Mouse (Mus musculus): ENCODE measurements around the gene Nova2. TPM values are rescaled to one million over a fixed set of nuclear protein-coding genes. Genes with fewer than 3 reads are reported as not detected.
A peak's percentile ranks its signal among the peaks of the same experiment; 100 is the strongest.

Gene Nova2
- polyA plus RNA-seq, 1 experiment from 2014 or later: 0.98 TPM

DNA sequence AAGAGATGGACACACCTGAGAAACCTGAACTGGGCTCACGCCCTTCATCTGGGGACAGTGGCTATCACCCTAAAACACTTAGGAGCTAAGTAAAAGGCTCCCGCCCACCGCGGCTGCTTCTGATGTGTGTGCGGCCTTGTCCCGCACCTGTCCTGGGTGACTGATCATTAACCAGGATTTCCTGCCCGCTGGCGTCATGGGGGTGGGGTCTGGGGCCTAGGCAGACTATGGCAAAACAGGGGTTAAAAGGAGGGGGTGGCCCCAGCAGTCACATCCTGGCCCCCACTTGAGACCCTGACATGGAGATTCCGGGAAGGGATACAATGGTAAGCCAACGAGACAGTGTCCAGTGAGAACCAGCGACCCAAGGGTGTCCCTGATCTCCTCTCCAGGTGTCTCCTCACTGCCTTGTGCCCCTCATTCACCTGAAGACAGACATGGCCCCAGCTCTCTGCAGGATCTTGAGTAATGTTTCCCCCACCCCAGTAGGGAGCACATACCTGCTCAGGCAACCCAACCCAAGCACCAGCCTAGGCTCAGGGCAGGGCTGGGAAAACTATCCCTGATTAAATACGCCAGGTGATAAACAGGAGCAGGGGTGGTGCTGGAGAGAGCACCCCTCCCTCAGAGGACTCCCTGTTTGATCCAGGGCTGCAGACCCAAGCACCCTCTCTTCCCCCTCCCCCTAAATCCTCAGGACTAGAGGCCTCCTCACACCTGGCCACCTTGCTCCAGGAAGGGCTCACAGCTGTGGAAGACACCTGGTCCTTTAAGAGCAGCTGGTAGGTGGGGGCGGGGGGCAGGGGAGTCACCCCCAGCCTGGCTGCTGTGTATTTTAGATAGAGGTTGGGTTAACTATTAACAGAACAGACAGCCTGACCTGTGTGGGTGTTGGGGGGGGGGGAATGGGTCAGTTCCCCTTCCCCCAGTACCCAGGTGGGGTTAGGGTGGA, 81.6 kb downstream of the Nova2 start:
- H3K9me3 ChIP-seq: no peaks in the 10 kb centered on the region
- WGBS: 82% methylated on average over 13 of the region's 13 CpGs

GRCm38 (mm10) chr7:19010581-19010980, 84.9 kb downstream of the Nova2 start:
- no peak for DNase-seq (ENCODE audit: low spot score)
- 86% methylated on average over 7 of the region's 7 CpGs for WGBS
- peaks cover 23% of the 10 kb centered on the region for H3K36me3 ChIP-seq (replicated peaks)

More for the DNA sequence above, 81.6 kb downstream of the Nova2 start:
- no peaks in the 10 kb centered on the region for H3K27me3 ChIP-seq (replicated peaks; ENCODE audit: low read depth, poor library complexity, severe bottlenecking)
- no peak for DNase-seq (ENCODE audit: low spot score)
- no peak overlapping the region for H3K27ac ChIP-seq (replicated peaks)
- peak overlapping the region; percentile 72; the same call in 1 of the 2 replicates for H3K4me3 ChIP-seq
- H3K4me1 ChIP-seq: peaks cover 49% of the 10 kb centered on the region
- H3K36me3 ChIP-seq (replicated peaks): peaks cover 33% of the 10 kb centered on the region

GRCm38 (mm10) chr7:19012025-19012621, 86.4 kb downstream of the Nova2 start:
- Histone ChIP-seq H3K4me3 (peak overlapping the region; percentile 53), H3K27ac (replicated peaks) (peak overlapping the region; percentile 85), H3K36me3 (replicated peaks) (peaks cover 9% of the 10 kb centered on the region), H3K27me3 (replicated peaks; ENCODE audit: low read depth, poor library complexity, severe bottlenecking) (no peaks in the 10 kb centered on the region), H3K4me1 (peaks cover 29% of the 10 kb centered on the region), H3K9me3 (no peaks in the 10 kb centered on the region)
- DNase-seq (ENCODE audit: low spot score): peak; percentile 53
- WGBS: 1% methylated on average over 31 of the region's 31 CpGs

More at GRCm38 (mm10) chr7:19010581-19010980, 84.9 kb downstream of the Nova2 start:
- Histone ChIP-seq H3K9me3 (no peaks in the 10 kb centered on the region), H3K27ac (replicated peaks) (no peak overlapping the region), H3K27me3 (replicated peaks; ENCODE audit: low read depth, poor library complexity, severe bottlenecking) (no peaks in the 10 kb centered on the region), H3K4me1 (peaks cover 43% of the 10 kb centered on the region), H3K4me3 (no peak overlapping the region)

GRCm38 (mm10) chr7:19012882-19013281, 87.2 kb downstream of the Nova2 start:
- Histone ChIP-seq H3K4me1 (peaks cover 23% of the 10 kb centered on the region), H3K27ac (replicated peaks) (no peak overlapping the region), H3K4me3 (no peak overlapping the region), H3K9me3 (no peaks in the 10 kb centered on the region), H3K36me3 (replicated peaks) (peaks cover 2% of the 10 kb centered on the region; the same call in 1 of the 2 replicates), H3K27me3 (replicated peaks; ENCODE audit: low read depth, poor library complexity, severe bottlenecking) (no peaks in the 10 kb centered on the region)
- no peak for DNase-seq (ENCODE audit: low spot score)
- whole genome bisulfite sequencing: 33% methylated on average over 2 of the region's 2 CpGs

DNA sequence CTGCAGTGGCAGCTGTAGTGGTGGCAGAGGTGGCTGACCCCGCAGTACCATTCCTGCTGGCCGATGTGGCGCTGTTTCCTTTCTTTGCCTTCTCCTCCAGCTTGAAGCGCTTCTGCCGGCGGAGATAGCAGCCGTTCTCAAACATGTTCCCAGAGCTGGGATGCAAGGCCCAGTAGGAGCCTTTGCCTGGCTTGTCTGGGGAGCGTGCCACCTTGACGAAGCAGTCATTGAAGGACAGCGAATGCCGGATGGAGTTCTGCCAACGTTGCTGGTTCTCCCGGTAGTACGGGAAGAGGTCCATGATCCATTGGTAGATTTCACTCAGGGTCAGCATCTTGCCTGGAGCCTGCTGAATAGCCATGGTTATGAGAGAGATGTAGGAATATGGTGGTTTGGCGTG, 88.8 kb downstream of the Nova2 start:
- Histone ChIP-seq H3K4me1 (peaks cover 23% of the 10 kb centered on the region), H3K27ac (replicated peaks) (no peak overlapping the region), H3K9me3 (no peaks in the 10 kb centered on the region), H3K36me3 (replicated peaks) (no peaks in the 10 kb centered on the region), H3K27me3 (replicated peaks; ENCODE audit: low read depth, poor library complexity, severe bottlenecking) (no peaks in the 10 kb centered on the region), H3K4me3 (no peak overlapping the region)
- DNase-seq (ENCODE audit: low spot score): no peak
- WGBS: 65% methylated on average over 15 of the region's 15 CpGs

Other genes with a start within 250 kb of the Nova2 start
- gene Psg20, start 239.7 kb upstream of the Nova2 start, polyA plus RNA-seq (2016; fragmentation: Nextera tagmentation; extraction: Ambion mirVana): not detected in 2 replicates
- gene Psg22, start 207.8 kb upstream of the Nova2 start, polyA plus RNA-seq (2016; fragmentation: Nextera tagmentation; extraction: Ambion mirVana): not detected in 2 replicates
- gene Psg19, start 127.4 kb upstream of the Nova2 start, polyA plus RNA-seq (2016; fragmentation: Nextera tagmentation; extraction: Ambion mirVana): not detected in 2 replicates
- gene Psg17, start 104.3 kb upstream of the Nova2 start, polyA plus RNA-seq (2016; fragmentation: Nextera tagmentation; extraction: Ambion mirVana): 0.11 TPM in 1 of 2 replicates, not detected in the other
- gene Mill2, start 85.9 kb upstream of the Nova2 start, polyA plus RNA-seq (2016; fragmentation: Nextera tagmentation; extraction: Ambion mirVana): not detected in 2 replicates
- gene Pglyrp1, start 54.6 kb upstream of the Nova2 start, polyA plus RNA-seq (2016; fragmentation: Nextera tagmentation; extraction: Ambion mirVana): 0.69 and 0.70 TPM in 2 replicates
- 30.9 and 34.8 TPM in 2 replicates for gene Ccdc61, start 15.5 kb upstream of the Nova2 start, polyA plus RNA-seq (2016; fragmentation: Nextera tagmentation; extraction: Ambion mirVana)
- gene Nanos2, start 61.5 kb downstream of the Nova2 start, polyA plus RNA-seq (2016; fragmentation: Nextera tagmentation; extraction: Ambion mirVana): not detected in 2 replicates
- 4.0 and 4.1 TPM in 2 replicates for gene Mypop, start 65.4 kb downstream of the Nova2 start, polyA plus RNA-seq (2016; fragmentation: Nextera tagmentation; extraction: Ambion mirVana)
- 25.0 and 25.7 TPM in 2 replicates for gene Irf2bp1, start 78.2 kb downstream of the Nova2 start, polyA plus RNA-seq (2016; fragmentation: Nextera tagmentation; extraction: Ambion mirVana)
- not detected in 2 replicates for gene Foxa3, start 97.7 kb downstream of the Nova2 start, polyA plus RNA-seq (2016; fragmentation: Nextera tagmentation; extraction: Ambion mirVana)
- 43.4 and 45.2 TPM in 2 replicates for gene Sympk, start 98.5 kb downstream of the Nova2 start, polyA plus RNA-seq (2016; fragmentation: Nextera tagmentation; extraction: Ambion mirVana)
- not detected in 2 replicates for gene Rsph6a, start 128.8 kb downstream of the Nova2 start, polyA plus RNA-seq (2016; fragmentation: Nextera tagmentation; extraction: Ambion mirVana)
- gene Dmwd, start 150.3 kb downstream of the Nova2 start, polyA plus RNA-seq (2016; fragmentation: Nextera tagmentation; extraction: Ambion mirVana): 16.8 and 18.0 TPM in 2 replicates
- 7.0 and 9.1 TPM in 2 replicates for gene Dmpk, start 158.0 kb downstream of the Nova2 start, polyA plus RNA-seq (2016; fragmentation: Nextera tagmentation; extraction: Ambion mirVana)
- 6.3 and 7.6 TPM in 2 replicates for gene Six5, start 168.7 kb downstream of the Nova2 start, polyA plus RNA-seq (2016; fragmentation: Nextera tagmentation; extraction: Ambion mirVana)
- 0.99 and 1.9 TPM in 2 replicates for gene Gm4969, start 192.5 kb downstream of the Nova2 start, polyA plus RNA-seq (2016; fragmentation: Nextera tagmentation; extraction: Ambion mirVana)
- 15.9 and 18.0 TPM in 2 replicates for gene Fbxo46, start 194.0 kb downstream of the Nova2 start, polyA plus RNA-seq (2016; fragmentation: Nextera tagmentation; extraction: Ambion mirVana)
- gene Qpctl, start 223.4 kb downstream of the Nova2 start, polyA plus RNA-seq (2016; fragmentation: Nextera tagmentation; extraction: Ambion mirVana): 14.6 and 15.1 TPM in 2 replicates
- 178 and 189 TPM in 2 replicates for gene Snrpd2, start 223.8 kb downstream of the Nova2 start, polyA plus RNA-seq (2016; fragmentation: Nextera tagmentation; extraction: Ambion mirVana)
- gene Gipr, start 240.2 kb downstream of the Nova2 start, polyA plus RNA-seq (2016; fragmentation: Nextera tagmentation; extraction: Ambion mirVana): 1.4 and 1.6 TPM in 2 replicates

Measured in embryonic facial prominence, embryonic 10.5 days (tissue).